Mouse (Mus musculus) Patski (cell line): Measurements from ENCODE around the gene Ankrd11. TPM values are rescaled to one million over a fixed set of nuclear protein-coding genes. Genes with fewer than 3 reads are reported as not detected.
A peak's percentile ranks its signal among the peaks of the same experiment; 100 is the strongest.

Experiments
- ATAC-seq: fragments of 100-300 bp; one replicate; pipeline ENCODE4 v1.8.0; 2021
- CTCF ChIA-PET: fragments of 350-600 bp; sonication (Branson Sonifier 250); formaldehyde crosslinking; loops from one replicate; lab custom pipeline; 2022; ENCODE audit warnings: inconsistent platforms; lab: Charles Lee
- POLR2A ChIA-PET: fragments of 350-600 bp; sonication (Branson Sonifier 250); formaldehyde crosslinking; loops from one replicate; lab custom pipeline; 2022; ENCODE audit warnings: antibody characterized with exemption, inconsistent platforms; lab: Charles Lee
- DNase-seq: peaks from one replicate; pipeline ENCODE4 v3.0.0-alpha.2; 2011; ENCODE audit warnings: low read depth, low spot score
- H3K27me3 ChIP-seq: fragments of 371-371 bp; one replicate; pipeline ENCODE4 v1.5.1; 2021
- CTCF ChIP-seq: fragments of 100-300 bp; IDR thresholded peaks from one replicate; pipeline ENCODE4 v1.5.1; 2021
- in situ Hi-C: fragments of 300-500 bp; cut with MboI; formaldehyde crosslinking; loops from 3 replicates; pipeline ENCODE4 v1.11.1; 2018; ENCODE audit warnings: low pct_unique_long_range_greater_than_20kb, mixed read lengths
- polyA plus RNA-seq: library from polyadenylated mRNA; unstranded; gene quantifications from one replicate; pipeline ENCODE4 v1.2.3, GENCODE M21; 2021

The Ankrd11 gene
- polyA plus RNA-seq, 1 experiment from 2014 or later, result 76.4 TPM

DNA sequence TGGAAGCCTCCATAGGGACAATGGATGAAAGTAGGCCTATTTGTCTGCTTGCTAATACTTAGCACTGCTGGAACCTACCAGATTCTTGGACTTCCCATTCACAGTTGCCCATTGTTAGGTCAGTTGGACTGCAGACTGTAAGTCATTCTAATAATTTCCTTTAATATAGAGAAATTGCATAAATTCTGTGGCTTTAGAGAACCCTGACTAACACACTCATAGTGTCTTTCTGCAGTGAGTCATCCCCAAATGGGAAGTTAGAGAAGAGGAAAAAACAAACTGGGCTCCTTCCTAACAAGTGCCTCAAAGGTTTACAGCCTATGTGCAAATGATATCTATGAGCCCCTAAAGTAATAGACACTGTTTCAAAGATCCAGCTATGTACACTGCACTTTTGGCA lies 108.1 kb downstream of the Ankrd11 start:
- in situ Hi-C loops, result no loop called here
- POLR2A ChIA-PET, result interaction anchor here (0.7 to 1.0 kb wide), 2 partner anchors 9 to 178 kb away, joined by 3 read pairs; no protein-coding TSS in a partner anchor
- H3K27me3 ChIP-seq, result no peaks in the 10 kb centered on the region
- ATAC-seq (no peak), DNase-seq (no peak)
- no peak for TF ChIP-seq CTCF
- CTCF ChIA-PET, result no interaction called here

DNA sequence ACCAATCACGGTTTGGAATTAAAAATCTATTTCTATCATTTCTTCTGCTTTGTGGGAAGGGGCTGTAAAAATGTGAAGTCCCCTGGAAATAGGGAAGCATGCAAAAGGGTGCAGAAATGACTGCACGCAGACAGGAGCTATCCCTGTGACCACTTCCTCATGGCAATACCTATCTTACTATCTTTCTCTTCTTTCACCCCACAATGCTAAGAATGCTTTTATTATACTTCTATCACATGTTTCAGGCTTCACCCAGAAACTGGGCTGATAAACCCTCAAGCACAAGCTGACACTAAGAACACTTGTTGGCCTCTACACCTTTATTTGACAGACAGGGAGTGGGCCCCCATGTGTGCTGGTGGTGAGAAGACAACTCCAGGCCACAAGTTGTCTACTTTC lies 109.5 kb downstream of the Ankrd11 start:
- CTCF ChIA-PET, result no interaction called here

DNA sequence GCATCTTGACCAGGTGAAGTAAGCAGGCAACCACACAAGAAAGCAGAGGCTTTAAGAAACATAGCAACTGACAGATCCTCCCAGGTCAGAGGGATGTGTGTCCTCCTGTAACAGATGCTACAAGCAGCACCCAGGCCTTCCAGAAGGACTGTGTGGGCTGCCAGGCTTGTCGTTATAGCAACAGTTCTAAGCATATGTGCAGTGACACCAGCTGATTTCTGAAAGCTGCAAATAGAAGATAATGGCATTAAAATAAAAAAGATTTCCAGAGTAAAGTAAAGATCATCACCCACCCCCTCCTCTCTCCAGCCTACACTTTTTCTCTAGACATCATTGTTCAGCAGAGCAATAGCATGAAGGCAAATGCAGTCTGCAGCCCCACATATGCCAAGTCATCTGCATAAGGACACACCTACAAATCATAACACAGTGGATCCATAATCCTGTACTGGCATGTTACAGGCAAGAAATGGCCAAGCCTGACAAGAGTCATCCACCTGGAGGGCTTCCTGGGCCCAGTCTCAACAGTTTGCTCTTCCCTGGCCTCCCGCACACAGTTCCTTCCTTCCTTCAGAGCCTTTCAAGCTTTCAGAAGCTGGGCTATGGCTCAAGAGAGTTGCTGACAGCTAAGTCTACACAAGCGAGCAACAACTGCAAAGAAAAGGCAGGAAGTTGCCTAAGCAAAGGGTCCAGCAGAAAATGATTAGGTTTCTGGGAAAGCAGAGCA lies 110.1 kb downstream of the Ankrd11 start:
- no peak for ATAC-seq
- in situ Hi-C loops, result no loop called here
- ChIA-PET POLR2A (interaction anchor here (0.7 kb wide), 1 partner anchor 22 kb away, joined by 3 read pairs; no protein-coding TSS in a partner anchor), CTCF (no interaction called here)
- no peak for DNase-seq
- no peak for TF ChIP-seq CTCF
- H3K27me3 ChIP-seq, result no peaks in the 10 kb centered on the region

More for the DNA sequence above, 109.5 kb downstream of the Ankrd11 start:
- no peak for TF ChIP-seq CTCF
- POLR2A ChIA-PET, result interaction anchor here (0.7 kb wide), 1 partner anchor 21 kb away, joined by 3 read pairs; no protein-coding TSS in a partner anchor
- no peak for DNase-seq
- in situ Hi-C loops, result no loop called here
- ATAC-seq, result no peak
- H3K27me3 ChIP-seq, result no peaks in the 10 kb centered on the region

DNA sequence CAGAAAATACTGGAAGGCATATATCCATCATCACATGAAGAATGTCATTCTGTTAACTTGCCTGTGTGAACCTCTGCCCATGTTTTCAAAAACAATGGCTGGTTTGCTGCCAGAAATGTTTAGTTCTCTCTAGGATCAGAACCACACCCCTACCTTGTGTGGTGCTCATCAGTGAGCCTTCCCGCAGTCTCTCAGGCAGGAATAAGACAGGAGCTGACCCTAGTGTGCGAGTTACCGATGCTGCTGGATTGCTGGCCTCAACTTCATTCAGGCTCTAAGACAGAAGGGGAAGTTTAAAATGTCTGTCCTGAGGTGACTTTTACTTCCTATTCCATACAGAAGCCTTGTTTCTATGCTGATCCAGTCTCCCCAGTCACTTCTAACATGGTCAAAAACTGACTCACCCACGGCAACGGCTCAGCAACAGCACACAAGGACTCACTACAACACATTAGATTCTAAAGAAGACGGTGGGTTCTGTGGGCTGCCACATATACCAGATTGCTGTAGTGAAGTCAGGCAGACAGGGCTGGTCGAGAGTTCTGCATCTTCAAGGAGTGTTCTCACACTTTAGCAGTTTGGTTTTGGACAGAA lies 113.3 kb downstream of the Ankrd11 start:
- TF ChIP-seq CTCF, result no peak
- ATAC-seq, result no peak
- CTCF ChIA-PET, result no interaction called here
- no peak for DNase-seq
- in situ Hi-C loops, result no loop called here
- no peaks in the 10 kb centered on the region for H3K27me3 ChIP-seq
- POLR2A ChIA-PET, result no interaction called here

DNA sequence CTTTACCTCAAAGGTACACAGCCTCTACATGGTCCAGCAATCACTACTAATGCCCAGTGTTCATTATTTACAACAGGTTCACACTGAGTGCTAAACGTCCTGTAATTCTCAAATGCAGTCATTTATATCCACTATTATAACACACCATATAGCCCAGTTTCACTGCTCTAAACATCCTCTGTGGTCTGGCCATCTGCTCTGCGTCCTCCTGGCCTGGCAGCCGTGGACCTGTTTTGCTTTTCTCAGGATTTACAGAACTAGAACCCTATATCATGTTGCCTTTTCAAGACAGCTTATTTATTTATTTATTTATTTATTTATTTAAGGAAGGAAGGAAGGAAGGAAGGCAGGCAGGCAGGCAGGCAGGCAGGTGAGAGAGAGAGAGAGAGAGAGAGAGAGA lies 114.2 kb downstream of the Ankrd11 start:
- no peaks in the 10 kb centered on the region for H3K27me3 ChIP-seq
- ChIA-PET CTCF (no interaction called here), POLR2A (no interaction called here)
- TF ChIP-seq CTCF, result no peak
- DNase-seq (no peak), ATAC-seq (no peak)
- in situ Hi-C loops, result no loop called here

DNA sequence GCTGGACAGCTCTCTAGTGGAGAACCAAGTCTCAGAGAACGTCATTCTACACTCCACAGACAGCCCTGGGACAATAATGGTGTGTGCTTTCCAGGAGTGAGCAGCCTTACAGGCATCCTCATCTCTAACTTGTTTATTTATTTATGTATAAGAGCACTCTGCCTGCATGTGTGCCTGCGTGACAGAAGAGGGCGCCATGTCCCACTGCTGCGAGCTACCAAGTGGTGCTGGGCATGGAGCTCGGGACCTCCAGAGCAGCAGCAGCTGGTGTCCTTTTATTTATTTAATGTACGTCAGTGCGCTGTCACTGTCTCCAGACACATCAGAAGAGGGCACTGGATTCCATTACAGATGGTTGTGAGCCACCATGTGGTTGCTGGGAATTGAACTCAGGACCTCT lies 115.3 kb downstream of the Ankrd11 start:
- in situ Hi-C loops, result no loop called here
- ATAC-seq (no peak), DNase-seq (no peak)
- ChIA-PET POLR2A (no interaction called here), CTCF (no interaction called here)
- peak; percentile 44 for TF ChIP-seq CTCF
- no peaks in the 10 kb centered on the region for H3K27me3 ChIP-seq

DNA sequence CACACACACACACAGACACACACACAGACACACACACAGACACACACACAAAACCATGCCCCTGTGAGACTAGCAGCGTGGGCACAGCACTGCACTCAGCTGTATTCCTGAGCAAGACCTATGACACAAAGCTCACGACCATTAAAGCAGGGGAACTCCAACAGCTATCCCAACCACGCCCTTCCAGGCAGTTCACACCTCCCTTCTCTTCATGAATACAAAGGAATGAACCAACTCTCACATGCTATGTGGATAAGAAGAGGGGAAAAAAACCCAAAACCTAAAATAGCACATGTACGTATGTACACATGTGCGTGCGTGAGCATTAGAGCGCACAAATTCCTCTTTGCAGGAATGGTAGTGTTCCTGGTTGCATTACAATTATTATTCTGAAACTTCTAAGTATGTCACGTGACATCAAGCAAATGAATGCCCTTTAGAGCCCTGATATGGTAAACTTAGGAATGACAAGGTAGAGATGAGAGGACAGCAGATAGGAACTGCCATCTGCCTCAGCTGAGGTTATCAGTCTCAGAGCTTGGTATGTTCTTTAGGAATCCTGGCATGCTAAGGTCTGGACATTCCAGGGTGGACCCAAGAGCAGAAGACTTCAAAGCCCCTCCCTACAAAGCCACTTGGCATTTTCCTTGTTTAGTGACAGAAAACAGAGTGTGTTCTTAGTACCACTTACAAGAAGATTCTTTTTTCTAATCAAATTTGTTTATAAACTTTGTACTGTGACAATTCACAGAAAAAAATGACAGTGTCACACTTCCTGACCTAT lies 115.9 kb downstream of the Ankrd11 start:
- DNase-seq, result no peak
- CTCF ChIA-PET, result no interaction called here
- in situ Hi-C loops, result no loop called here
- H3K27me3 ChIP-seq, result no peaks in the 10 kb centered on the region
- TF ChIP-seq CTCF, result no peak
- POLR2A ChIA-PET, result no interaction called here
- ATAC-seq, result no peak

DNA sequence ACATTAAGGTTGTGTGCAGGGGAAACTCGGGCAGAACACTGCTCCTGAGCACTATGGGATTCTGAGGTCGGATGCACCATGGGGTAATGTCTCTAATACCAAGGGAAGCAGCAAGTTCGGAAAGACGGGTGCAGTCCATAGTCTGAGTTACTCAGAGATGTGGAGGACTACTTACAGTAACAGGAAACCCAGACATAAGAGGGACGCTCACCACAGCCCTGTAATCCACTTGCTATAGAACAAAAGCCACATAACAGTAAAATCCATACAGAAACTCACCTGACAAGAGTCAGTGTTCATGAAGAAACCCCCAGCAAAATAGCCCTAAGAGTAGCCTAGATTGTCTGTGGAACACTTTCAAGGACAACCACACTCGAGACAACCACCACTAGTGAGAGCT lies 118.0 kb downstream of the Ankrd11 start:
- ChIA-PET POLR2A (no interaction called here), CTCF (interaction anchor here (1.7 kb wide), 1 partner anchor 11 kb away, joined by 5 read pairs; no protein-coding TSS in a partner anchor)
- peak; percentile 4 for ATAC-seq
- no peak for DNase-seq
- no peaks in the 10 kb centered on the region for H3K27me3 ChIP-seq
- no peak for TF ChIP-seq CTCF
- in situ Hi-C loops, result no loop called here

DNA sequence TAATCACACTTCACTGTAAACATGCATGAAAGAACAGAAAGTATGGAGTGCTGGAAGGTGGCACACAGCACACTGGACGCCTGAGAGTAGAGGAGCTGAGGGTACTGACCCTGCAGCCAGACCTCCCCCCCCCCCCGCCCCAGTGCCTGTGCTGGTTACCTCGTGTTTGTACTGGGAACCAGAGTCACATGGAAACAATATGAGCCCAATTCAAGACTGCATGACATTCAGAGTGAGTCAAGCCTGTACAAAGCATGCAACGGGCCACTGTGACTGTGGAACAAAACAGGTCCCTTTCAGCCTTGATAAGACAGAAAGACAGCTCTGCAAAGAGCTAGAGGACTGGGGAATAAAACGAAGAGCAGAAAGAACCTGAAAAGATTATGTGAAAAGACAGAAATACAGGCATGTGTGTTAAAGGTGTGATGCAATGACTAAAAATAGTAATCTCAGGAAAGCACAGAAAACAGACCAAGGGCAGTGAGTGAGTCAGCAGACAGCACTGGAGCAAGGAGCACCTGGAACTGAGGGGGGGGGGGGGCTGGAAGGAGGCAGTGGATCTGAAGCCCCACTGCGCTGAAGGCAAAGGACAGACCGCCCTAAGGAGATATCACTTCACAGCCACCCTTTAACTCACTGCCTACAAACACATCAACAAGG lies 118.5 kb downstream of the Ankrd11 start:
- H3K27me3 ChIP-seq, result no peaks in the 10 kb centered on the region
- ATAC-seq, result peak; percentile 60
- DNase-seq, result no peak
- ChIA-PET CTCF (interaction anchor here (1.7 kb wide), 1 partner anchor 11 kb away, joined by 5 read pairs; no protein-coding TSS in a partner anchor), POLR2A (no interaction called here)
- in situ Hi-C loops, result no loop called here
- no peak for TF ChIP-seq CTCF

DNA sequence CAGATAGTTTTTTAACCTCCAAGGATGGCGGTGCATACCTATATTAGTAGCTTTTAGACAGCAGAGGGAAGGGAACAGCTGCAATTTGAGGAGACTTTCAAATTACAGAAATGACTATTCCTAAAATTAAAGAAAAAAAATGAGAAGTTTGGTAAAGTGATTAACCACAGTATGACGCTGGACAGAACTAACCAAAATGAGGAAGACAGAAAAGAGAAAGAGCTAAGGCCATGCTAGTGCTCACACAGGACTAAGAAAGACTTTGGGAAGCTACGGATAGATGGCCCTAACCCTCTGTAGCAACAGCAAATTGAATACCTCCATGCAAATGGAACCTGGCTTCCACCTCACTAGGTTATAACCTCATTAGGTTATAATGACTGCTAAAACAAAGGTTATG lies 119.1 kb downstream of the Ankrd11 start:
- no peaks in the 10 kb centered on the region for H3K27me3 ChIP-seq
- DNase-seq (no peak), ATAC-seq (no peak)
- in situ Hi-C loops, result no loop called here
- CTCF ChIA-PET, result interaction anchor here (1.0 kb wide), 1 partner anchor 14 kb away, joined by 4 read pairs; no protein-coding TSS in a partner anchor
- POLR2A ChIA-PET, result no interaction called here
- no peak for TF ChIP-seq CTCF
